Mouse (Mus musculus): ENCODE measurements at regions not wholly inside any gene's neighbourhood (a gene's known extent, or its start where the extent isn't known, plus 50 kb on each side); places are given as distances from the start of the nearest gene placed in this dataset.
A peak's percentile ranks its signal among the peaks of the same experiment; 100 is the strongest.

GRCm38 (mm10) chr13:6877018-6877901, 228.7 kb upstream of the Pfkp start:
- no peaks in the 10 kb centered on the region for H3K4me1 ChIP-seq (ENCODE audit: control insufficient read depth, insufficient read depth, low read length)
- no peak overlapping the region for H3K9ac ChIP-seq (replicated peaks; ENCODE audit: low read length)
- H3K4me2 ChIP-seq (ENCODE audit: low read length), result no peak overlapping the region
- no peak overlapping the region for H3K27ac ChIP-seq (replicated peaks; ENCODE audit: low read depth, low read length)
- no peaks in the 10 kb centered on the region for H3K9me3 ChIP-seq (ENCODE audit: control insufficient read depth, low read length)
- WGBS, result 95% methylated on average over 5 of the region's 5 CpGs
- H3K4me3 ChIP-seq (replicated peaks; ENCODE audit: low read depth, low read length), result no peak overlapping the region
- no peaks in the 10 kb centered on the region for H3K36me3 ChIP-seq (ENCODE audit: control insufficient read depth, insufficient read depth, low read length)
- no peak for ATAC-seq (ENCODE audit: low FRiP score, low TSS enrichment)
- DNase-seq, result no peak
- H3K27me3 ChIP-seq (ENCODE audit: control insufficient read depth, insufficient read depth, low read length), result no peaks in the 10 kb centered on the region

- Histone ChIP-seq H3K27me3 (ENCODE audit: control insufficient read depth, insufficient read depth, low read length) (no peaks in the 10 kb centered on the region), H3K36me3 (ENCODE audit: control insufficient read depth, insufficient read depth, low read length) (no peaks in the 10 kb centered on the region), H3K4me1 (ENCODE audit: control insufficient read depth, insufficient read depth, low read length) (no peaks in the 10 kb centered on the region), H3K27ac (replicated peaks; ENCODE audit: low read depth, low read length) (no peak overlapping the region), H3K9ac (replicated peaks; ENCODE audit: low read length) (no peak overlapping the region), H3K4me2 (ENCODE audit: low read length) (no peak overlapping the region), H3K9me3 (ENCODE audit: control insufficient read depth, low read length) (no peaks in the 10 kb centered on the region), H3K4me3 (replicated peaks; ENCODE audit: low read depth, low read length) (no peak overlapping the region)
- 84% methylated on average over 1 of the region's 1 CpGs for WGBS
- peak; percentile 59 for DNase-seq
- ATAC-seq (ENCODE audit: low FRiP score, low TSS enrichment), result no peak
Measured at GRCm38 (mm10) chr13:6862186-6862585, 213.6 kb upstream of the Pfkp start.

- DNase-seq (no peak), ATAC-seq (ENCODE audit: low FRiP score, low TSS enrichment) (no peak)
- Histone ChIP-seq H3K4me1 (ENCODE audit: control insufficient read depth, insufficient read depth, low read length) (0 out of 2 replicates have a peak, but pooled peaks cover 4% of the 10 kb centered on the region), H3K27ac (replicated peaks; ENCODE audit: low read depth, low read length) (no peak overlapping the region), H3K36me3 (ENCODE audit: control insufficient read depth, insufficient read depth, low read length) (no peaks in the 10 kb centered on the region), H3K4me2 (ENCODE audit: low read length) (no peak overlapping the region), H3K27me3 (ENCODE audit: control insufficient read depth, insufficient read depth, low read length) (no peaks in the 10 kb centered on the region), H3K9me3 (ENCODE audit: control insufficient read depth, low read length) (no peaks in the 10 kb centered on the region), H3K4me3 (replicated peaks; ENCODE audit: low read depth, low read length) (no peak overlapping the region), H3K9ac (replicated peaks; ENCODE audit: low read length) (no peak overlapping the region)
- 88% methylated on average over 3 of the region's 3 CpGs for WGBS
Measured at GRCm38 (mm10) chr13:6859551-6859950, 211.0 kb upstream of the Pfkp start.

GRCm38 (mm10) chr13:6855199-6856148, 206.9 kb upstream of the Pfkp start:
- no peaks in the 10 kb centered on the region for H3K36me3 ChIP-seq (ENCODE audit: control insufficient read depth, insufficient read depth, low read length)
- no peaks in the 10 kb centered on the region for H3K9me3 ChIP-seq (ENCODE audit: control insufficient read depth, low read length)
- 37% methylated on average over 10 of the region's 10 CpGs for WGBS
- H3K4me3 ChIP-seq (replicated peaks; ENCODE audit: low read depth, low read length), result no peak overlapping the region
- no peak overlapping the region for H3K4me2 ChIP-seq (ENCODE audit: low read length)
- H3K9ac ChIP-seq (replicated peaks; ENCODE audit: low read length), result no peak overlapping the region
- 0 out of 2 replicates have a peak, but pooled peaks cover 4% of the 10 kb centered on the region for H3K4me1 ChIP-seq (ENCODE audit: control insufficient read depth, insufficient read depth, low read length)
- no peaks in the 10 kb centered on the region for H3K27me3 ChIP-seq (ENCODE audit: control insufficient read depth, insufficient read depth, low read length)
- peak; percentile 54 for DNase-seq
- no peak overlapping the region for H3K27ac ChIP-seq (replicated peaks; ENCODE audit: low read depth, low read length)
- ATAC-seq (ENCODE audit: low FRiP score, low TSS enrichment), result no peak; the same call in 1 of the 2 replicates

- Histone ChIP-seq H3K9me3 (ENCODE audit: control insufficient read depth, low read length) (no peaks in the 10 kb centered on the region), H3K27me3 (ENCODE audit: control insufficient read depth, insufficient read depth, low read length) (no peaks in the 10 kb centered on the region), H3K4me1 (ENCODE audit: control insufficient read depth, insufficient read depth, low read length) (no peaks in the 10 kb centered on the region), H3K9ac (replicated peaks; ENCODE audit: low read length) (no peak overlapping the region), H3K4me2 (ENCODE audit: low read length) (no peak overlapping the region), H3K27ac (replicated peaks; ENCODE audit: low read depth, low read length) (no peak overlapping the region), H3K36me3 (ENCODE audit: control insufficient read depth, insufficient read depth, low read length) (no peaks in the 10 kb centered on the region), H3K4me3 (replicated peaks; ENCODE audit: low read depth, low read length) (no peak overlapping the region)
- 93% methylated on average over 5 of the region's 5 CpGs for WGBS
- DNase-seq (no peak), ATAC-seq (ENCODE audit: low FRiP score, low TSS enrichment) (no peak)
Measured at GRCm38 (mm10) chr13:6837446-6837845, 188.9 kb upstream of the Pfkp start.

- ATAC-seq (ENCODE audit: low FRiP score, low TSS enrichment) (no peak; the same call in 1 of the 2 replicates), DNase-seq (no peak)
- Histone ChIP-seq H3K4me2 (ENCODE audit: low read length) (no peak overlapping the region), H3K36me3 (ENCODE audit: control insufficient read depth, insufficient read depth, low read length) (no peaks in the 10 kb centered on the region), H3K4me1 (ENCODE audit: control insufficient read depth, insufficient read depth, low read length) (no peaks in the 10 kb centered on the region), H3K4me3 (replicated peaks; ENCODE audit: low read depth, low read length) (no peak overlapping the region), H3K9ac (replicated peaks; ENCODE audit: low read length) (no peak overlapping the region), H3K9me3 (ENCODE audit: control insufficient read depth, low read length) (no peaks in the 10 kb centered on the region), H3K27me3 (ENCODE audit: control insufficient read depth, insufficient read depth, low read length) (no peaks in the 10 kb centered on the region), H3K27ac (replicated peaks; ENCODE audit: low read depth, low read length) (no peak overlapping the region)
- WGBS, result 66% methylated on average over 1 of the region's 1 CpGs
Measured at GRCm38 (mm10) chr13:6837075-6837422, 188.5 kb upstream of the Pfkp start.

GRCm38 (mm10) chr13:6836351-6837074, 187.9 kb upstream of the Pfkp start:
- WGBS, result 47% methylated on average over 6 of the region's 6 CpGs
- ATAC-seq (ENCODE audit: low FRiP score, low TSS enrichment), result peak; percentile 90
- Histone ChIP-seq H3K4me3 (replicated peaks; ENCODE audit: low read depth, low read length) (no peak overlapping the region), H3K27ac (replicated peaks; ENCODE audit: low read depth, low read length) (no peak overlapping the region), H3K4me1 (ENCODE audit: control insufficient read depth, insufficient read depth, low read length) (no peaks in the 10 kb centered on the region), H3K36me3 (ENCODE audit: control insufficient read depth, insufficient read depth, low read length) (no peaks in the 10 kb centered on the region), H3K9me3 (ENCODE audit: control insufficient read depth, low read length) (no peaks in the 10 kb centered on the region), H3K9ac (replicated peaks; ENCODE audit: low read length) (no peak overlapping the region), H3K27me3 (ENCODE audit: control insufficient read depth, insufficient read depth, low read length) (no peaks in the 10 kb centered on the region), H3K4me2 (ENCODE audit: low read length) (no peak overlapping the region)
- DNase-seq, result peak; percentile 89

- Histone ChIP-seq H3K4me1 (ENCODE audit: control insufficient read depth, insufficient read depth, low read length) (no peaks in the 10 kb centered on the region), H3K36me3 (ENCODE audit: control insufficient read depth, insufficient read depth, low read length) (no peaks in the 10 kb centered on the region), H3K9ac (replicated peaks; ENCODE audit: low read length) (no peak overlapping the region), H3K4me2 (ENCODE audit: low read length) (no peak overlapping the region), H3K4me3 (replicated peaks; ENCODE audit: low read depth, low read length) (no peak overlapping the region), H3K27ac (replicated peaks; ENCODE audit: low read depth, low read length) (no peak overlapping the region), H3K27me3 (ENCODE audit: control insufficient read depth, insufficient read depth, low read length) (no peaks in the 10 kb centered on the region), H3K9me3 (ENCODE audit: control insufficient read depth, low read length) (no peaks in the 10 kb centered on the region)
- WGBS, result 54% methylated on average over 1 of the region's 1 CpGs
- no peak for DNase-seq
- no peak for ATAC-seq (ENCODE audit: low FRiP score, low TSS enrichment)
Measured at GRCm38 (mm10) chr13:6829882-6830281, 181.3 kb upstream of the Pfkp start.

Data from midbrain, embryonic 14.5 days (tissue).